Mouse (Mus musculus) midbrain, embryonic 16.5 days (tissue): ENCODE measurements around the gene Myb. TPM values are rescaled to one million over a fixed set of nuclear protein-coding genes. Genes with fewer than 3 reads are reported as not detected.

Source experiments
- polyA plus RNA-seq: library from polyadenylated mRNA; unstranded; fragments of >200 nt; fragmentation: Nextera tagmentation; extraction: Ambion mirVana; gene quantifications from 2 replicates; pipeline ENCODE4 v1.2.1, GENCODE M21; 2015

The Myb gene
- polyA plus RNA-seq, 1 experiment from 2014 or later: 2.4 TPM

Other genes with a start within 250 kb of the Myb start
- 130 and 149 TPM in 2 replicates for gene Ahi1, start 208.4 kb downstream of the Myb start, polyA plus RNA-seq
- 89.3 and 95.1 TPM in 2 replicates for gene Hbs1l, start 135.0 kb upstream of the Myb start, polyA plus RNA-seq
- gene Aldh8a1, start 216.3 kb upstream of the Myb start, polyA plus RNA-seq: not detected in 2 replicates